ENCODE assay signal across 18 mouse cellular contexts in the genomic region with DNA sequence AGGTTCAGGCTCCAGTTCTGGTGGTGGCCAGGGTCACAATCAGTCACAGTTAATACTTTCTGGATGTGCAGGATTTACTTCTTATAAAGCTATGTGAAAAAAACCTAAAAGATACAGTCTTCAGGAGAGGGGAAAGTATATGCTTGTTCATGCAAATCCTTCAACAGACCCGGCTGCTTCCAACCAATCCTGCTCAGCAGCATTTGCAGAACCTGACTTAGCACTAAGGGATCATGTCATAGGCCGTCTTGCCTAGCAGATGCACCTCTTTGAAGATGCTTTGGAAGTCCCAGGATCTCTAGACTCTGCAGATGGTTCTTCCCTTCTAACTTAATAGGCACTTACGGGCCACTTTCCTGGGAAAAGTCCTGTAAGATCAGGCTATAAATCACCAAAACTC.
DNase-seq lines count a peak whose midpoint lies in the region; ATAC-seq and TF ChIP-seq lines count a peak whose summit lies in the region.
"Had no signal": no experiment of that assay in that cellular context is flagged by ENCODE, and none has a peak within 500 bp of the region (broad histone marks: within the 10 kb centered on the region; RNA-seq: fewer than 3 reads in every experiment).

No protein-coding gene starts in this region.

- WGBS in hindbrain, postnatal 0 days: 82% methylated on average over 3 of the region's 3 CpGs
- 88% methylated on average over 3 of the region's 3 CpGs for WGBS in hindbrain, embryonic 10.5 days
- WGBS in lung, embryonic 16.5 days: 70% methylated on average over 3 of the region's 3 CpGs
- WGBS in lung, adult 2 months: 82% methylated on average over 3 of the region's 3 CpGs

- H3K4me3 ChIP-seq in hindbrain, postnatal 0 days (ENCODE audit: low read length): no peak overlapping the region
- H3K4me3 ChIP-seq in hindbrain, embryonic 10.5 days: no peak overlapping the region
- H3K4me3 ChIP-seq in lung, embryonic 16.5 days (ENCODE audit: low read length): peak overlapping the region; percentile 28
- no peak overlapping the region for H3K4me3 ChIP-seq in lung, adult 2 months (replicated peaks; ENCODE audit: extremely low read depth, low read depth, low read length)
- no peak overlapping the region for H3K4me3 ChIP-seq in CH12.LX (replicated peaks in 1 of 3; ENCODE audit: low read depth in 2 of 3, low read length in 2 of 3, poor library complexity in 1 of 3)
- H3K4me3 ChIP-seq in cortical plate, adult 2 months (ENCODE audit: insufficient read depth, low read length): peak overlapping the region; percentile 50
- H3K4me3 ChIP-seq: hindbrain, embryonic 13.5 days; megakaryocyte, embryonic 14.5 days had no signal

- no peaks in the 10 kb centered on the region for H3K79me2 ChIP-seq in CH12.LX (replicated peaks; ENCODE audit: control insufficient read depth, extremely low read depth, insufficient read depth, poor library complexity, severe bottlenecking)

- peaks cover 14% of the 10 kb centered on the region for H3K4me1 ChIP-seq in hindbrain, postnatal 0 days (ENCODE audit: insufficient read depth, low read length)
- peaks cover 27% of the 10 kb centered on the region for H3K4me1 ChIP-seq in hindbrain, embryonic 10.5 days (replicated peaks)
- H3K4me1 ChIP-seq in lung, embryonic 16.5 days (replicated peaks; ENCODE audit: control insufficient read depth, insufficient read depth, low read length): peaks cover 18% of the 10 kb centered on the region
- H3K4me1 ChIP-seq in lung, adult 2 months (ENCODE audit: control insufficient read depth, insufficient read depth, low read length): peaks cover 4% of the 10 kb centered on the region
- H3K4me1 ChIP-seq in CH12.LX (ENCODE audit: control insufficient read depth in 1 of 2, insufficient read depth in 2 of 2): peaks cover 0 to 43% of the 10 kb centered on the region in 2 experiments; a peak in 2 of 4 replicates
- H3K4me1 ChIP-seq in cortical plate, adult 2 months (ENCODE audit: control insufficient read depth, insufficient read depth, low read length): 0 out of 2 replicates have a peak, but pooled peaks cover 1% of the 10 kb centered on the region

- no peaks in the 10 kb centered on the region for H3K36me3 ChIP-seq in hindbrain, postnatal 0 days (ENCODE audit: insufficient read depth, low read length)
- no peaks in the 10 kb centered on the region for H3K36me3 ChIP-seq in hindbrain, embryonic 10.5 days
- no peaks in the 10 kb centered on the region for H3K36me3 ChIP-seq in lung, embryonic 16.5 days (ENCODE audit: control insufficient read depth, insufficient read depth, low read length)
- no peaks in the 10 kb centered on the region for H3K36me3 ChIP-seq in CH12.LX (replicated peaks in 1 of 2; ENCODE audit: control insufficient read depth in 1 of 2, insufficient read depth in 1 of 2, low read length in 1 of 2)
- H3K36me3 ChIP-seq: hindbrain, embryonic 13.5 days had no signal

- no peak overlapping the region for H3K27ac ChIP-seq in hindbrain, postnatal 0 days
- no peak overlapping the region for H3K27ac ChIP-seq in hindbrain, embryonic 10.5 days
- peak overlapping the region; percentile 36 for H3K27ac ChIP-seq in lung, embryonic 16.5 days (ENCODE audit: low read length)
- H3K27ac ChIP-seq in CH12.LX (ENCODE audit: insufficient read depth, low read depth): no peak overlapping the region
- peak overlapping the region; percentile 82 for H3K27ac ChIP-seq in cortical plate, adult 2 months (ENCODE audit: insufficient read depth, low read length)

- no peak for TF ChIP-seq EP300 in CH12.LX (IDR thresholded peaks at IDR 0.05; ENCODE audit: low read length)

- no peaks in the 10 kb centered on the region for H3K27me3 ChIP-seq in hindbrain, postnatal 0 days (ENCODE audit: insufficient read depth, low read length)
- no peaks in the 10 kb centered on the region for H3K27me3 ChIP-seq in hindbrain, embryonic 10.5 days (ENCODE audit: insufficient read depth, poor library complexity, severe bottlenecking)
- H3K27me3 ChIP-seq in lung, embryonic 16.5 days (ENCODE audit: control insufficient read depth, insufficient read depth, low read depth, low read length): no peaks in the 10 kb centered on the region
- no peaks in the 10 kb centered on the region for H3K27me3 ChIP-seq in CH12.LX (replicated peaks)
- H3K27me3 ChIP-seq: hindbrain, embryonic 13.5 days; Patski had no signal

- dilution Hi-C loops in CH12.LX (cut with MboI; ENCODE audit: extremely low pct_ligation_motif_present, extremely low pct_unique_long_range_greater_than_20kb, low sequenced_read_pairs): no loop called here

- in situ Hi-C loops in CH12.LX (cut with MboI; ENCODE audit: low pct_ligation_motif_present, low pct_unique_long_range_greater_than_20kb, low sequenced_read_pairs): no loop called here

- no peak for TF ChIP-seq POLR2A in lung, adult 2 months (IDR thresholded peaks at IDR 0.05; ENCODE audit: borderline replicate concordance, extremely low read depth, low read depth, low read length)
- TF ChIP-seq POLR2A in CH12.LX (IDR thresholded peaks at IDR 0.05; ENCODE audit: low read depth, low read length): no peak
- peak; percentile 46; the same call in 1 of the 2 replicates for TF ChIP-seq POLR2A in cortical plate, adult 2 months (IDR thresholded peaks at IDR 0.05; ENCODE audit: extremely low read depth, insufficient read depth, low read length)

- no peak for ATAC-seq in hindbrain, postnatal 0 days
- no peak for ATAC-seq in lung, embryonic 16.5 days (ENCODE audit: low read depth)
- ATAC-seq: activated CD4-positive, CD25-positive, alpha-beta regulatory T cell, adult 4 months; forebrain, postnatal 0 days; Patski had no signal

- no peaks in the 10 kb centered on the region for H3K9me3 ChIP-seq in hindbrain, postnatal 0 days (ENCODE audit: low read length)
- no peaks in the 10 kb centered on the region for H3K9me3 ChIP-seq in hindbrain, embryonic 10.5 days
- no peaks in the 10 kb centered on the region for H3K9me3 ChIP-seq in lung, embryonic 16.5 days (ENCODE audit: control insufficient read depth, low read length)
- H3K9me3 ChIP-seq in CH12.LX (replicated peaks; ENCODE audit: low read length): no peaks in the 10 kb centered on the region
- H3K9me3 ChIP-seq: hindbrain, embryonic 13.5 days; megakaryocyte, embryonic 14.5 days had no signal

- TF ChIP-seq CTCF in hindbrain, postnatal 0 days (IDR thresholded peaks at IDR 0.05; ENCODE audit: low read depth): no peak
- TF ChIP-seq CTCF in lung, adult 2 months (IDR thresholded peaks at IDR 0.05; ENCODE audit: insufficient read depth, low read length): no peak
- no peak for TF ChIP-seq CTCF in CH12.LX (conservative IDR thresholded peaks at IDR 0.05 in 1 of 2, IDR thresholded peaks at IDR 0.05 in 1 of 2; ENCODE audit: low read depth in 2 of 2, low read length in 2 of 2)
- TF ChIP-seq CTCF in cortical plate, adult 2 months (IDR thresholded peaks at IDR 0.05; ENCODE audit: extremely low read depth, insufficient read depth, low read length): no peak

- no peak for TF ChIP-seq RAD21 in CH12.LX (IDR thresholded peaks at IDR 0.05; ENCODE audit: low read depth, low read length)

- no peak overlapping the region for H3K9ac ChIP-seq in hindbrain, postnatal 0 days (replicated peaks; ENCODE audit: low read length)
- H3K9ac ChIP-seq in lung, embryonic 16.5 days (ENCODE audit: low read length): peak overlapping the region; percentile 24; the same call in 1 of the 2 replicates
- no peak overlapping the region for H3K9ac ChIP-seq in CH12.LX (ENCODE audit: insufficient read depth, low read depth)
- H3K9ac ChIP-seq: forebrain, postnatal 0 days; hindbrain, embryonic 13.5 days had no signal

- no peak for DNase-seq in hindbrain, postnatal 0 days (ENCODE audit: low spot score)
- DNase-seq in hindbrain, embryonic 10.5 days (ENCODE audit: low spot score): no peak
- no peak for DNase-seq in lung, adult 2 months
- peak; percentile 12 for DNase-seq in CH12.LX (ENCODE audit: extremely low read depth)
- no peak for DNase-seq in spleen, postnatal 10 days (ENCODE audit: low spot score in 2 of 2)
- DNase-seq: cerebellum, adult 9-11 months; forebrain, postnatal 0 days; gastrocnemius, postnatal 14 days; liver; retina, postnatal 1 day; spleen, adult 18-20 months; thymus, postnatal 4 days had no signal

- 0 out of 2 replicates have a peak overlapping the region, but pooled peaks have one; percentile 73 for H3K4me2 ChIP-seq in hindbrain, postnatal 0 days (ENCODE audit: low read depth, low read length)
- H3K4me2 ChIP-seq in lung, embryonic 16.5 days (ENCODE audit: low read depth, low read length): peak overlapping the region; percentile 47
- H3K4me2 ChIP-seq in CH12.LX (ENCODE audit: insufficient read depth, low read depth, poor library complexity, severe bottlenecking): no peak overlapping the region
- H3K4me2 ChIP-seq: hindbrain, embryonic 13.5 days had no signal

TF ChIP-seq in CH12.LX, 34 proteins besides CTCF, POLR2A, EP300 and RAD21:
- TF ChIP-seq PAX5 (IDR thresholded peaks at IDR 0.05; ENCODE audit: low read length) (no peak), GABPA (IDR thresholded peaks at IDR 0.05; ENCODE audit: insufficient replicate concordance, low read depth, low read length) (no peak), MAX (IDR thresholded peaks at IDR 0.05; ENCODE audit: low read length) (no peak), USF2 (conservative IDR thresholded peaks at IDR 0.05; ENCODE audit: low read depth, low read length) (no peak), NELFE (IDR thresholded peaks at IDR 0.05; ENCODE audit: low read depth, low read length) (no peak), TBP (conservative IDR thresholded peaks at IDR 0.05; ENCODE audit: low read depth, low read length) (no peak), ZNF384 (IDR thresholded peaks at IDR 0.05; ENCODE audit: low read depth, low read length) (no peak), BHLHE40 (IDR thresholded peaks at IDR 0.05; ENCODE audit: low read depth, low read length) (no peak), MXI1 (IDR thresholded peaks at IDR 0.05; ENCODE audit: low read depth, low read length) (no peak), CHD2 (IDR thresholded peaks at IDR 0.05; ENCODE audit: low read length) (no peak), NRF1 (IDR thresholded peaks at IDR 0.05; ENCODE audit: low read depth, low read length) (no peak), USF1 (IDR thresholded peaks at IDR 0.05; ENCODE audit: low read depth, low read length) (no peak), JUND (conservative IDR thresholded peaks at IDR 0.05; ENCODE audit: low read depth, low read length) (no peak), ELF1 (IDR thresholded peaks at IDR 0.05; ENCODE audit: low read depth, low read length) (no peak), POLR2AphosphoS2 (IDR thresholded peaks at IDR 0.05; ENCODE audit: low read depth, low read length) (no peak)

Comparison
In these comparisons a context has a peak if more than half of its experiments do, and no peak if none do; other contexts are left out.
1. H3K4me3 ChIP-seq: peak in lung, embryonic 16.5 days (single experiment) and cortical plate, adult 2 months (single experiment); none in hindbrain, postnatal 0 days (single experiment), hindbrain, embryonic 10.5 days (single experiment), lung, adult 2 months (single experiment) and CH12.LX (0 of 3).
2. H3K27ac ChIP-seq: peak in lung, embryonic 16.5 days (single experiment) and cortical plate, adult 2 months (single experiment); none in hindbrain, postnatal 0 days (single experiment), hindbrain, embryonic 10.5 days (single experiment) and CH12.LX (single experiment).